Mouse (Mus musculus): ENCODE results near the gene Tnpo1. TPM values are rescaled to one million over a fixed set of nuclear protein-coding genes. Genes with fewer than 3 reads are reported as not detected.
"Not testable (repeated sequence)": the region's sequence is repeated elsewhere in the genome, so short reads cannot be mapped to it uniquely, and the experiment has no call there.

The Tnpo1 gene
- total RNA-seq, 4 experiments from 2014 or later: 62.4 to 73.5 (median 71.6) TPM

- no peak for DNase-seq (ENCODE audit: low spot score in 2 of 2)
Measured at GRCm38 (mm10) chr13:98819094-98819493, 107.1 kb downstream of the Tnpo1 start.

DNA sequence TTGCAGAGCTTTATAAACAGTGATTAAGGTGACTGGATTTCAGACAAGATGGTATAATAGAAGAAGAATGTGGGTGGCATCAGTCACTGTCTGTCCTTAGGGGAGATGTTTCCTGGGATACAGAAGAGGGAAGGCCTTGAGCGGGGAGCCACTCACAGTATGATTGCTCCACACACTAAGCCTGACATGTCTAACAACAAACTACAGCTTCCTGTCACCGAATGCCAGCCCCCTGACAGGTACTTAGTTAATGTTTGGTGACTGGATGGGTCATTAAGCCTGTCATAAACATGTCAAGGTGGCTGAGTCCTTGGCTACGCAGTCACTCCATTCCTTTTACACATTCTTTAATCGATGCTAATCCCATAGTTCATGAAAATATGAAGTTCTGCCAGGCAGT is 108.0 kb downstream of the Tnpo1 start:
- no peak for DNase-seq (ENCODE audit: low spot score in 2 of 2)

GRCm38 (mm10) chr13:98817766-98818165 is 108.4 kb downstream of the Tnpo1 start:
- DNase-seq (ENCODE audit: low spot score in 2 of 2): no peak

DNA sequence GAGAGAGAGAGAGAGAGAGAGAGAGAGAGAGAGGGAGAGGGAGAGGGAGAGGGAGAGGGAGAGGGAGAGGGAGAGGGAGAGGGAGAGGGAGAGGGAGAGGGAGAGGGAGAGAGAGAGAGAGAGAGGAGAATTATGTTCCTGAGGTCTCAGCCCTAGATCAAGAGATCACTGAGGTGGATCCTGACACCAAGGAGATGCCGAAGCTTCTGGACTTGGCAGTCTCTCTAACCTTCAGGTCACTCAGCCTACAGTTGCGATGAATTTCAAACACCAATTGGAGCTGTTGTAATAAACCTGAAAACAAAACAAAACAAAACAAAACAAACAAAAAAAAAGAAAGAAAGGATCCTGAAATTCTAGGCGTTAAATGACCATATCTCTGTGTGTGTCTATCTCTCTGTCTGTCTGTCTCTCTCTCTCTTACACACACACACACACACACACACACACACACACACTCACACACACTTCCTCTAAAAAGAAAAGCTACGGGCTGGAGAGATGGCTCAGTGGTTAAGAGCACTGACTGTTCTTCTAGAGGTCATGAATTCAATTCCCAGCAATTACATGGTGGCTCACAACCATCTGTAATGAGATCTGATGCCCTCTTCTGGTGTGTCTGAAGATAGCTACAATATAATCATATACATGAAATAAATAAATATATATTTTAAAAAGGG is 109.1 kb downstream of the Tnpo1 start:
- DNase-seq (ENCODE audit: low spot score in 2 of 2): not testable (repeated sequence)

- DNase-seq (ENCODE audit: low spot score in 2 of 2): no peak
Measured at GRCm38 (mm10) chr13:98816571-98816970, 109.6 kb downstream of the Tnpo1 start.

GRCm38 (mm10) chr13:98815147-98815785 is 110.9 kb downstream of the Tnpo1 start, which contains the start of gene Fcho2:
Fcho2 (minus strand) TSS chr13:98815449.
- peak; percentile 93 to 96 for DNase-seq (ENCODE audit: low spot score in 2 of 2)

GRCm38 (mm10) chr13:98814275-98815040 is 111.7 kb downstream of the Tnpo1 start:
- DNase-seq (ENCODE audit: low spot score in 2 of 2): peak in 1 of 2 experiments; percentile 30

- no peak for DNase-seq (ENCODE audit: low spot score in 2 of 2)
Measured at GRCm38 (mm10) chr13:98813596-98814274, 112.4 kb downstream of the Tnpo1 start.

- DNase-seq (ENCODE audit: low spot score in 2 of 2): no peak
Measured at GRCm38 (mm10) chr13:98813167-98813566, 113.0 kb downstream of the Tnpo1 start.

DNA sequence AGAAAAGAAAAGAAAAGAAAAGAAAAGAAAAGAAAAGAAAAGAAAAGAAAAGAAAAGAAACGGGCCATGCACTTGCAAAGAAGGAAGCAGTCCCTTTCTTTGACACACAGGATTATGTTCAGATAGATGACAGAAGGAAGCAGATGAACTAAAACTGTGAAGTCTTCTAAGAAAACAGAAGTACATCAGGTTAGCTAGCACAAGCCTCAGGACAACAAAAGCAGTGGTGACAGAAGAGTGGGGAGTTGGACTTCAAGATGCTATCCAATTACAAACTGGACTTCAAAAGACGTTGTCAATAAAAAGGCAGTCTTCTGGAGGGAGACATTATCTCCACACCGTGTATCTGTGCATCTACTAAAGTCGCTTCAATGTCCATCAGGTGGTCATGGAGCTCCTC is 113.9 kb downstream of the Tnpo1 start:
- DNase-seq (ENCODE audit: low spot score in 2 of 2): no peak

DNA sequence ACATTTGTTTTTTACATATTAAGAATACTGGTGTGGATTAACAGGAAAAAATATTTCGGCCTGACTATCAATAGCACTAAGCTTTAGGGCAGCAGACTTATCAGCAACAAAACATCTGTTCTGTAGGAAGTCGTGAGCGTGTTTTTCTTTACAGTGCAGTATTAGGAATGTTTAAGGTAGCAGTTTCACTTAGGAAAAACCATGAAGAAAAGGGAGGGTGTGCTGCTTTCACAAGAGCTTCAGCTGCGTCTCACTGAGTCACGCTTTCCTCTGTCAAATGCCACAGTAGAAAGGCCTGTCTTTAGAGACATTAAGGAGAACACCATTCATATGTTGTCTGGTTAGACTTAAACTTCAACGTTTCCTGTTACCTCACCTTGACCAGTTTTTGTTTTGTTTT is 116.0 kb downstream of the Tnpo1 start:
- no peak for DNase-seq (ENCODE audit: low spot score in 2 of 2)

DNA sequence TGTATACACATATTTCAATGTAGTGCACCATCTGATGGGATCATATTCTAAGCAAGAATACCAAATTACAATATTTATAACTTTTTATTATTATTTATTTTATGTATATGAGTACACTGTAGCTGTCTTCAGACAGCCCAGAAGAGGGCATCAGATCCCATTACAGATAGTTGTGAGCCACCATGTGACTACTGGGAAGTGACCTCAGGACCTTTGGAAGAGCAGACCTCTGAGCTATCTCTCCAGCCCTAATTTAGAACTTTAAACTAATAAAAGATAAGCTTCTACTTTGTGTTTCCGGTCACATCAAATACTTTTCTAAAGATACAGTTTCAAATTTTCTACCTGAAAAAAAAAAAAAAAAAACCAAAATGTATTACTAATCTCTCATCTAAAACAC is 117.1 kb downstream of the Tnpo1 start:
- no peak for DNase-seq (ENCODE audit: low spot score in 2 of 2)

GRCm38 (mm10) chr13:98804480-98804879 is 121.7 kb downstream of the Tnpo1 start:
- no peak for DNase-seq (ENCODE audit: low spot score in 2 of 2)

DNA sequence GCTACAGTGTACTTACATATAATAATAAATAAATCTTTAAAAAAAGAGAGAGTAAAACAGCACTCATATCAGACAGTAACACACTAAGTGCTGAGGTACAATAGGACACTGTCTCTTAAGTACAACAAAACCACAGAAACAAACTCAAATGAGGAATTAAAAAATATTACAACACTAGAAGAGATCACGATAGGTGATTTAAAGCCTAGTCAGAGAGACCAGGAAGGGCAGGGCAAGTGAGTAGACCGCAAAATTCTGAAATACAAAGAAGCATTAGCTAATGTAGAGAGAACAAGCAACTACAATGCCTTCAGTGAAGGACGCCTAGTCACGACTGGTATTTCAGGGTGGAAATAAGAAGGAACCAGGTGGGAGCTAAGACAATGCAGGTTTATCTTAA is 122.5 kb downstream of the Tnpo1 start:
- DNase-seq (ENCODE audit: low spot score in 2 of 2): no peak

DNA sequence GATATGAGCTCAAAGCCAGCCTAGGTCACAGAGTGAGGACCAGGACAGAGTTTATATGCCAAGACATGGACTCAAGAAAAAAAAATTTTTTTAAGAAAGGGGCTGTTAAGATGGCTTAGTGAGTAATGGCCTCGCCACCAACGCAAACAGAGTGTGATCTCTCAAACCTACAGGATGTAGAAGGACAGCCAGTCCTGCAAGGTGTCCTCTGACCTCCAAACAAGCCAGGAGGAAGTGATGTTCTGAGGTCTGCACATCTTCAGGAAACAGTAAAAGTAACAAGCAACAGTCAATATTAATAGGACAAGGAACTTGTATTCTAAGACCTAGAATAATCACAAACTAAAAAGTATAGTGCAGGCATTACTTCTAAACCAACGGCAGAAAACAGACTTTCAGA is 123.2 kb downstream of the Tnpo1 start:
- DNase-seq (ENCODE audit: low spot score in 2 of 2): no peak

GRCm38 (mm10) chr13:98795511-98795910 is 130.7 kb downstream of the Tnpo1 start:
- DNase-seq (ENCODE audit: low spot score in 2 of 2): no peak

- DNase-seq (ENCODE audit: low spot score in 2 of 2): no peak
Measured at GRCm38 (mm10) chr13:98792864-98793263, 133.3 kb downstream of the Tnpo1 start.

- no peak for DNase-seq (ENCODE audit: low spot score in 2 of 2)
Measured at GRCm38 (mm10) chr13:98791693-98792092, 134.5 kb downstream of the Tnpo1 start.

Measured in layer of hippocampus, adult 8-10 months (tissue).